Mouse (Mus musculus): ENCODE measurements around the gene Camkk1.

DNA sequence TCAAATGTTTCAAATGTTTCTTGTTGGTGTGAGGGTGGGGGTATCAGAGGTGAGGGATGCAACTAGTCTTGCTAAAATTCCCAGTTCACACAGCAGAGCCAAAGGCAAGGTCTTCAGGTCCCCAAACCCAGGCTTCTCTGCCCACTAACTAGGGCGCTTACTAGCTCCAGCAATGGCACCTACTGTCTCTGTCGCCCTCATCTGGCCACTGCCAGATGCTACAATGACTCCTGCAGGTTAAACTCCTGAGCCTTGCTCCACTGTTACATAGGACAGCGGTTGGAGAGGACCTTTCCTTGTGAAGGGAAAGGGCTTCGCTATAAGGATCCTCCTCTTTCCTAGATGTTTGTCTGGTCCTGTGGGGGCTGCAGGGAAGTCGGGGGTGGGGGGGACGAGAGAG, 17.8 kb upstream of the Camkk1 start:
- 0 out of 2 replicates have a peak, but pooled peaks have one; percentile 28 for TF ChIP-seq UBTF (IDR thresholded peaks at IDR 0.05; ENCODE audit: borderline replicate concordance, insufficient read depth, low read depth, low read length)
- TF ChIP-seq USF2 (IDR thresholded peaks at IDR 0.05; ENCODE audit: borderline replicate concordance in 1 of 2, insufficient read depth in 1 of 2, low read depth in 1 of 2, low read length in 2 of 2), result no peak
- TF ChIP-seq POLR2AphosphoS5 (IDR thresholded peaks at IDR 0.05; ENCODE audit: borderline replicate concordance, low read depth, low read length), result no peak
- no peak; the same call in none of the 2 replicates for TF ChIP-seq RAD21 (IDR thresholded peaks at IDR 0.05; ENCODE audit: low read depth, low read length)
- TF ChIP-seq TBP (IDR thresholded peaks at IDR 0.05; ENCODE audit: low read depth, low read length), result peak; percentile 38; the same call in 1 of the 2 replicates
- no peak for TF ChIP-seq TAL1 (IDR thresholded peaks at IDR 0.05; ENCODE audit: low read length)
- TF ChIP-seq SMC3 (IDR thresholded peaks at IDR 0.05; ENCODE audit: low read depth, low read length), result peak; percentile 99
- no peak for TF ChIP-seq CHD2 (IDR thresholded peaks at IDR 0.05; ENCODE audit: low read length)
- peak; percentile 97 to 99 (median 99) for TF ChIP-seq CTCF (IDR thresholded peaks at IDR 0.05 in 2 of 3, conservative IDR thresholded peaks at IDR 0.05 in 1 of 3; ENCODE audit: control insufficient read depth in 1 of 3, insufficient read depth in 1 of 3, low read depth in 2 of 3, low read length in 3 of 3, poor library complexity in 1 of 3, severe bottlenecking in 1 of 3)
